27 mouse cellular contexts compared by ENCODE assay signal in the genomic region with DNA sequence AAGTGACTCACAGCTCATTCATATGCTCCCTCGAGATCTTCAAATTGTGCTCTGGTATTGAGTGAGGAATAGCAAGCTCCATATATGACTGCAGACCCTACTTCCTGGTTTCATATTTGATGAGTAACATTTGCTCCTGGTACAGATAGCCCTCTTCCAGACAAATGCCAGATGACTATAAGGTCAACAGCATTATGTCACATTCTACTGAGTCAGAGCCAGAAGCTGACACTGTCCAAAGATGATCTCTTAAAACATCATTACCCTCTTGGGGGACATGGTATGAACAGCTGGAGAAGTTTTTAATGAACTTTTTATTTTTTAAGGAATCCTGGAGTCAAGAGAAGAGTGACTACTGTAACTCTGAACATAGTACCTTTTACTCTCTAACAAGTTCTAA. TPM values are rescaled to one million over a fixed set of nuclear protein-coding genes. Genes with fewer than 3 reads are reported as not detected.
DNase-seq lines count a peak whose midpoint lies in the region; ATAC-seq and TF ChIP-seq lines count a peak whose summit lies in the region.
"Had no signal": no experiment of that assay in that cellular context is flagged by ENCODE, and none has a peak within 500 bp of the region (broad histone marks: within the 10 kb centered on the region; RNA-seq: fewer than 3 reads in every experiment).

No protein-coding gene starts in this region.

- no peak for TF ChIP-seq CTCF in intestine, postnatal 0 days (IDR thresholded peaks at IDR 0.05; ENCODE audit: low read depth)

- H3K9ac ChIP-seq in intestine, embryonic 16.5 days (ENCODE audit: low read depth, low read length) = no peak overlapping the region
- no peak overlapping the region for H3K9ac ChIP-seq in intestine, postnatal 0 days (ENCODE audit: low read depth, low read length)
- H3K9ac ChIP-seq in stomach, embryonic 16.5 days (ENCODE audit: low read length) = no peak overlapping the region
- H3K9ac ChIP-seq: embryonic facial prominence, embryonic 15.5 days; heart, embryonic 15.5 days; hindbrain, embryonic 12.5 days had no signal

- H3K4me3 ChIP-seq in intestine, embryonic 16.5 days (ENCODE audit: low read length) = no peak overlapping the region
- H3K4me3 ChIP-seq in intestine, postnatal 0 days (ENCODE audit: low read depth, low read length) = no peak overlapping the region
- H3K4me3 ChIP-seq in stomach, embryonic 16.5 days (replicated peaks; ENCODE audit: low read length) = no peak overlapping the region
- H3K4me3 ChIP-seq: embryonic facial prominence, embryonic 15.5 days; erythroblast, embryonic 14.5 days; forebrain, embryonic 10.5 days; gastrocnemius, adult 2 months; heart, embryonic 15.5 days; hindbrain, embryonic 12.5 days had no signal

- H3K9me3 ChIP-seq in intestine, embryonic 16.5 days (ENCODE audit: control insufficient read depth, low read length) = 0 out of 2 replicates have a peak, but pooled peaks cover 4% of the 10 kb centered on the region
- no peaks in the 10 kb centered on the region for H3K9me3 ChIP-seq in intestine, postnatal 0 days (ENCODE audit: control insufficient read depth)
- H3K9me3 ChIP-seq in stomach, embryonic 16.5 days (replicated peaks; ENCODE audit: control insufficient read depth, low read length) = peaks cover 2% of the 10 kb centered on the region; the same call in 1 of the 2 replicates
- H3K9me3 ChIP-seq: embryonic facial prominence, embryonic 15.5 days; forebrain, embryonic 10.5 days; G1E; heart, embryonic 15.5 days had no signal

- H3K27me3 ChIP-seq in intestine, embryonic 16.5 days (replicated peaks; ENCODE audit: control insufficient read depth, insufficient read depth, low read length) = no peaks in the 10 kb centered on the region
- no peaks in the 10 kb centered on the region for H3K27me3 ChIP-seq in intestine, postnatal 0 days (replicated peaks; ENCODE audit: control insufficient read depth, insufficient read depth, low read length)
- no peaks in the 10 kb centered on the region for H3K27me3 ChIP-seq in stomach, embryonic 16.5 days (ENCODE audit: control insufficient read depth, insufficient read depth, low read length)
- H3K27me3 ChIP-seq: embryonic facial prominence, embryonic 15.5 days; heart, embryonic 15.5 days; hindbrain, embryonic 12.5 days had no signal

- WGBS in intestine, embryonic 16.5 days = 53% methylated on average over 1 of the region's 1 CpGs
- 54% methylated on average over 1 of the region's 1 CpGs for WGBS in intestine, postnatal 0 days
- 50% methylated on average over 1 of the region's 1 CpGs for WGBS in stomach, embryonic 16.5 days

- no peaks in the 10 kb centered on the region for H3K36me3 ChIP-seq in intestine, embryonic 16.5 days (ENCODE audit: control insufficient read depth, insufficient read depth, low read length)
- no peaks in the 10 kb centered on the region for H3K36me3 ChIP-seq in intestine, postnatal 0 days (ENCODE audit: control insufficient read depth, insufficient read depth)
- H3K36me3 ChIP-seq in stomach, embryonic 16.5 days (ENCODE audit: control insufficient read depth, insufficient read depth, low read length) = no peaks in the 10 kb centered on the region
- H3K36me3 ChIP-seq: embryonic facial prominence, embryonic 15.5 days; forebrain, embryonic 10.5 days; G1E; heart, embryonic 15.5 days; hindbrain, embryonic 12.5 days had no signal

- H3K4me1 ChIP-seq in intestine, embryonic 16.5 days (ENCODE audit: control insufficient read depth, insufficient read depth, low read length) = no peaks in the 10 kb centered on the region
- no peaks in the 10 kb centered on the region for H3K4me1 ChIP-seq in intestine, postnatal 0 days (replicated peaks; ENCODE audit: control insufficient read depth, insufficient read depth, low read length)
- no peaks in the 10 kb centered on the region for H3K4me1 ChIP-seq in stomach, embryonic 16.5 days (ENCODE audit: control insufficient read depth, insufficient read depth, low read length)
- H3K4me1 ChIP-seq: embryonic facial prominence, embryonic 15.5 days; heart, embryonic 15.5 days; hindbrain, embryonic 12.5 days had no signal

- H3K27ac ChIP-seq in intestine, embryonic 16.5 days (ENCODE audit: low read length) = no peak overlapping the region
- no peak overlapping the region for H3K27ac ChIP-seq in intestine, postnatal 0 days (ENCODE audit: low read depth, low read length)
- no peak overlapping the region for H3K27ac ChIP-seq in stomach, embryonic 16.5 days (ENCODE audit: low read length)
- H3K27ac ChIP-seq: embryonic facial prominence, embryonic 15.5 days; forebrain, embryonic 10.5 days; gastrocnemius, adult 2 months; heart, embryonic 15.5 days; hindbrain, embryonic 12.5 days had no signal

- ATAC-seq in intestine, embryonic 16.5 days = peak; percentile 38; the same call in 1 of the 2 replicates
- no peak for ATAC-seq in intestine, postnatal 0 days
- ATAC-seq in stomach, embryonic 16.5 days (ENCODE audit: insufficient read depth, low FRiP score) = peak; percentile 47; the same call in 1 of the 2 replicates
- ATAC-seq: CD4-positive, CD25-positive, alpha-beta regulatory T cell, adult 4 months; forebrain, embryonic 14.5 days; hindbrain, embryonic 16.5 days had no signal

- H3K4me2 ChIP-seq in intestine, embryonic 16.5 days (ENCODE audit: low read depth, low read length) = no peak overlapping the region
- no peak overlapping the region for H3K4me2 ChIP-seq in intestine, postnatal 0 days (replicated peaks; ENCODE audit: low read depth)
- H3K4me2 ChIP-seq in stomach, embryonic 16.5 days (ENCODE audit: low read depth, low read length) = no peak overlapping the region
- H3K4me2 ChIP-seq: embryonic facial prominence, embryonic 15.5 days; heart, embryonic 11.5 days; heart, embryonic 15.5 days; hindbrain, embryonic 12.5 days had no signal

- DNase-seq in kidney, postnatal 14 days = peak; percentile 7
- no peak for DNase-seq in kidney, adult 11 months
- DNase-seq in 3T3-L1 (ENCODE audit: low read depth, low spot score) = peak; percentile 29
- DNase-seq: adrenal gland, postnatal 10 days; B cell, adult 2 months; cerebellum, adult 11 months; cerebellum, adult 8-10 months; cerebellum, postnatal 14 days; embryo, embryonic 11 days; gastrocnemius, adult 2 months; gastrocnemius, postnatal 25 days; heart, postnatal 4 days had no signal

RNA-seq across cellular contexts. Expression of gene Tnfsf4, which starts 11.3 kb away (rescaled TPM):
- not detected in 2 replicates for polyA plus RNA-seq in intestine, embryonic 16.5 days (2015; fragmentation: Nextera tagmentation; extraction: Ambion mirVana)
- polyA plus RNA-seq in intestine, postnatal 0 days (2015; fragmentation: Nextera tagmentation; extraction: Ambion mirVana) = not detected in 2 replicates
- polyA plus RNA-seq in stomach, embryonic 16.5 days (2015; fragmentation: Nextera tagmentation; extraction: Ambion mirVana) = 0.06 and 0.16 TPM in 2 replicates
- polyA plus RNA-seq: brain, embryonic 14.5 days; embryonic facial prominence, embryonic 11.5 days; erythroblast, embryonic 14.5 days; forebrain, embryonic 10.5 days; forebrain, embryonic 14.5 days; G1E; heart, embryonic 11.5 days; hindbrain, embryonic 12.5 days; hindbrain, embryonic 16.5 days had no signal
